Mouse (Mus musculus) C2C12 (cell line): Measurements from ENCODE around the gene Lmod3. TPM values are rescaled to one million over a fixed set of nuclear protein-coding genes. Genes with fewer than 3 reads are reported as not detected.

Experiments used
- H3K27me3 ChIP-seq: one replicate; pipeline ENCODE4 v1.6.1; 2011; ENCODE audit not compliant: control insufficient read depth, insufficient read depth, insufficient read length
- H3K36me3 ChIP-seq: one replicate; pipeline ENCODE4 v1.6.1; 2011; ENCODE audit not compliant: control insufficient read depth, insufficient read depth
- H3K4me3 ChIP-seq: one replicate; pipeline ENCODE4 v1.5.1; 2011; ENCODE audit warnings: mild to moderate bottlenecking, control low read depth; ENCODE audit not compliant: poor library complexity, insufficient read depth, severe bottlenecking
- H3K79me2 ChIP-seq: one replicate; pipeline ENCODE4 v1.6.1; 2011; ENCODE audit not compliant: control insufficient read depth, insufficient read depth
- H3K79me3 ChIP-seq: one replicate; pipeline ENCODE4 v1.6.1; 2011; ENCODE audit warnings: low read depth, control low read depth
- H3ac ChIP-seq: one replicate; pipeline ENCODE3; 2011; ENCODE audit warnings: low read depth; ENCODE audit not compliant: control insufficient read depth, insufficient read length
- CEBPB ChIP-seq: IDR thresholded peaks from one replicate; pipeline ENCODE4 v1.6.1; 2011; ENCODE audit warnings: low read depth, mild to moderate bottlenecking, control low read depth, moderate library complexity
- CTCF ChIP-seq: IDR thresholded peaks from one replicate; pipeline ENCODE4 v1.5.1; 2011; ENCODE audit not compliant: control insufficient read depth, insufficient read depth, insufficient read length
- FOSL1 ChIP-seq: IDR thresholded peaks from one replicate; pipeline ENCODE4 v1.8.0; 2011; ENCODE audit warnings: mild to moderate bottlenecking, low read length; ENCODE audit not compliant: poor library complexity, insufficient read depth, severe bottlenecking
- MAX ChIP-seq: IDR thresholded peaks from one replicate; pipeline ENCODE4 v1.6.1; 2011; ENCODE audit warnings: mild to moderate bottlenecking, control low read depth
- MYOD1 ChIP-seq: IDR thresholded peaks from one replicate; pipeline ENCODE4 v1.6.1; 2011; ENCODE audit warnings: low read depth; ENCODE audit not compliant: control insufficient read depth, insufficient read length
- MYOG ChIP-seq: IDR thresholded peaks from one replicate; pipeline ENCODE4 v1.6.1; 2011; ENCODE audit not compliant: control insufficient read depth, insufficient read length; ENCODE audit errors: extremely low read depth
- USF1 ChIP-seq: IDR thresholded peaks from one replicate; pipeline ENCODE4 v1.6.1; 2011; ENCODE audit warnings: low read depth, mild to moderate bottlenecking, control low read depth, moderate library complexity
- polyA plus RNA-seq: library from polyadenylated mRNA; unstranded; fragments of >200 nt; fragmentation: generic; extraction: Trizol; gene quantifications from one replicate; pipeline ENCODE4 v1.2.1, GENCODE M21; 2012; ENCODE audit warnings: missing spikeins

Gene Lmod3
- polyA plus RNA-seq, 1 experiment = 0.36 TPM

GRCm38 (mm10) chr6:97222321-97222720 is 30.2 kb downstream of the Lmod3 start:
- peaks cover 48% of the 10 kb centered on the region for H3K36me3 ChIP-seq
- TF ChIP-seq CEBPB (no peak), MYOD1 (no peak), MAX (no peak), CTCF (no peak), FOSL1 (no peak), USF1 (no peak), MYOG (no peak)
- H3K4me3 ChIP-seq = peak overlapping the region; percentile 12
- H3K79me2 ChIP-seq = peaks cover 98% of the 10 kb centered on the region
- H3K27me3 ChIP-seq = no peaks in the 10 kb centered on the region
- H3ac ChIP-seq = peak overlapping the region; percentile 60
- peaks cover 71% of the 10 kb centered on the region for H3K79me3 ChIP-seq

- Histone ChIP-seq H3K36me3 (peaks cover 48% of the 10 kb centered on the region), H3K79me3 (peaks cover 71% of the 10 kb centered on the region), H3K27me3 (no peaks in the 10 kb centered on the region), H3ac (peak overlapping the region; percentile 56), H3K4me3 (no peak overlapping the region), H3K79me2 (peaks cover 98% of the 10 kb centered on the region)
- TF ChIP-seq FOSL1 (no peak), USF1 (no peak), CEBPB (no peak), CTCF (no peak), MYOG (no peak), MAX (peak; percentile 22), MYOD1 (peak; percentile 84)
Observed at GRCm38 (mm10) chr6:97221205-97222025, 31.1 kb downstream of the Lmod3 start.

GRCm38 (mm10) chr6:97220672-97221071 is 31.9 kb downstream of the Lmod3 start:
- Histone ChIP-seq H3K4me3 (no peak overlapping the region), H3K79me3 (peaks cover 71% of the 10 kb centered on the region), H3K79me2 (peaks cover 98% of the 10 kb centered on the region), H3K36me3 (peaks cover 44% of the 10 kb centered on the region), H3K27me3 (no peaks in the 10 kb centered on the region), H3ac (no peak overlapping the region)
- TF ChIP-seq USF1 = no peak
- no peak for TF ChIP-seq CTCF

GRCm38 (mm10) chr6:97216154-97216821 is 36.3 kb downstream of the Lmod3 start:
- TF ChIP-seq MYOG (no peak), CEBPB (no peak), USF1 (no peak), CTCF (no peak), MYOD1 (no peak), MAX (no peak), FOSL1 (no peak)
- Histone ChIP-seq H3K79me2 (peaks cover 100% of the 10 kb centered on the region), H3ac (no peak overlapping the region), H3K79me3 (peaks cover 80% of the 10 kb centered on the region), H3K36me3 (peaks cover 57% of the 10 kb centered on the region), H3K27me3 (no peaks in the 10 kb centered on the region), H3K4me3 (no peak overlapping the region)

- Histone ChIP-seq H3K79me2 (peaks cover 64% of the 10 kb centered on the region), H3ac (peak overlapping the region; percentile 79), H3K79me3 (peaks cover 54% of the 10 kb centered on the region), H3K36me3 (peaks cover 34% of the 10 kb centered on the region), H3K27me3 (no peaks in the 10 kb centered on the region), H3K4me3 (peak overlapping the region; percentile 92)
- TF ChIP-seq MYOG (no peak), FOSL1 (no peak), MYOD1 (peak; percentile 20), USF1 (peak; percentile 26), MAX (peak; percentile 98), CEBPB (no peak), CTCF (no peak)
Observed at GRCm38 (mm10) chr6:97211981-97212380, 40.6 kb downstream of the Lmod3 start.

- peaks cover 55% of the 10 kb centered on the region for H3K79me2 ChIP-seq
- H3K36me3 ChIP-seq = peaks cover 27% of the 10 kb centered on the region
- peaks cover 46% of the 10 kb centered on the region for H3K79me3 ChIP-seq
- H3K4me3 ChIP-seq = peak overlapping the region; percentile 92
- peak overlapping the region; percentile 86 for H3ac ChIP-seq
- TF ChIP-seq USF1 (no peak), CTCF (no peak), CEBPB (no peak), MAX (no peak), MYOD1 (no peak), FOSL1 (no peak), MYOG (no peak)
- no peaks in the 10 kb centered on the region for H3K27me3 ChIP-seq
Observed at GRCm38 (mm10) chr6:97210962-97211601, 41.5 kb downstream of the Lmod3 start.
